Mouse (Mus musculus): ENCODE results near the gene Kng1. TPM values are rescaled to one million over a fixed set of nuclear protein-coding genes. Genes with fewer than 3 reads are reported as not detected.
A peak's percentile ranks its signal among the peaks of the same experiment; 100 is the strongest.

Gene Kng1
- polyA plus RNA-seq, 1 experiment from 2014 or later: 0.17 TPM

DNA sequence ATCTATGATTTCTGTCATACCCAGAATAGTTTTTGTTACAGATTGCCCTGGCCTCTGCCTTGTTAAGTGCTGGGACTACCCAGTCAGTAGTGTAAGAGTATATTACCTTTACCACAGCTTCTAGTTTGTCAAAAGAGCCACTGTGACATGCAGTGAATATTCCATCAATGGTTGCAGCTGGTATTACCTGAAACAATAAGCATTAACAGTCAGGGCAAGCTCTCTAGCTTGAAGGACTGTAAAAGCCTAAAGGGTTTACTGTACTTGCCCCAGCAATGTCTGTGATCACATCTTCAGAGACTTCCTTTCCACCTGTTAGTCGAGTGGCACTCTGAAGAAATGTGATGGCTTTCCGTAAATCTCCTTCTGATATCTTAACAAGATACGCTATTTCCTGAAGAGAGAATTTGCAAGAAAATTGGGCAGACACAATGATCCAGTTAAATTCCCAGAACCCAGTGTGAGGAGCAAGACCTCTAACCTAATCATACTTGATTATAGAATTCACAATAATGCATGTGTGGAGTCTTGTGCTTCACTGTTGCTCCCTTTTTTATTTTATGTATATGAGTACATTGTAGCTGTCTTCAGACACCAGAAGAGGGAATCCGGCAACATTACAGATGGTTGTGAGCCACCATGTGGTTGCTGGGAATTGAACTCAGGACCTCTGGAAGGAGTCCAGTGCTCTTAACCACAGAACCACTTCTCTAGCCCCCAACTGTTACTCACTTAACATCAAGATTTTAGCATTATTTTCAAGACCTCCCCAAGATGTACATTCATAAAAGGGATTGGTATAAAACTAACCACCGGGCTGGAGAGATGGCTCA is 56.9 kb downstream of the Kng1 start:
- WGBS: 58% methylated on average over 5 of the region's 5 CpGs
- no peak overlapping the region for H3K27ac ChIP-seq (replicated peaks; ENCODE audit: low read depth, low read length)
- DNase-seq (ENCODE audit: low spot score): no peak
- no peaks in the 10 kb centered on the region for H3K27me3 ChIP-seq (replicated peaks; ENCODE audit: control insufficient read depth, insufficient read depth, low read length)
- H3K4me3 ChIP-seq (ENCODE audit: low read depth, low read length): no peak overlapping the region
- H3K4me2 ChIP-seq (ENCODE audit: low read depth, low read length): no peak overlapping the region
- H3K4me1 ChIP-seq (ENCODE audit: control insufficient read depth, insufficient read depth, low read length): no peaks in the 10 kb centered on the region
- 0 out of 2 replicates have a peak, but pooled peaks have one; percentile 15 for ATAC-seq (ENCODE audit: low read depth)
- H3K36me3 ChIP-seq (ENCODE audit: control insufficient read depth, insufficient read depth, low read length): peaks cover 82% of the 10 kb centered on the region
- H3K9ac ChIP-seq (ENCODE audit: low read depth, low read length): no peak overlapping the region
- H3K9me3 ChIP-seq (ENCODE audit: control insufficient read depth, low read length): no peaks in the 10 kb centered on the region

DNA sequence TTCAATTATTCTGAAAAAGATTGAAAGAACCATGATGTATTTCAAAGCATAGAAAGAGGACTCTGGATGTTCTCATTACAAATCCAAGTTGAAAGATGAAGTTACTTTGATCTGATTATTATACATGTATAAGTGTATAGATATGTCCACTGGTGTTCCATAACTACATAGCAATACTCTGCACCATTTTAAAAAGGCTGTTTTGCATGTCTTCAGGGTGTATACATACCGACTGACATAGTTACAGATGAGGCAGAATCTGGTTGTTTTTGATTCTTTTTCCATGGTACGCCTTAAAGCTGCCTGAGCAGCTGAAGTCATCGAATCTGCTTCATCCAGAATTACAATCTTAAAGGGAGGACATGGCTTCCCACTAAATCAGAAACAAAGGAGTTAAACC is 57.8 kb downstream of the Kng1 start:
- no peak for ATAC-seq (ENCODE audit: low read depth)
- Histone ChIP-seq H3K36me3 (ENCODE audit: control insufficient read depth, insufficient read depth, low read length) (peaks cover 81% of the 10 kb centered on the region), H3K27ac (replicated peaks; ENCODE audit: low read depth, low read length) (no peak overlapping the region), H3K4me2 (ENCODE audit: low read depth, low read length) (no peak overlapping the region), H3K27me3 (replicated peaks; ENCODE audit: control insufficient read depth, insufficient read depth, low read length) (no peaks in the 10 kb centered on the region), H3K9ac (ENCODE audit: low read depth, low read length) (no peak overlapping the region), H3K4me3 (ENCODE audit: low read depth, low read length) (no peak overlapping the region), H3K4me1 (ENCODE audit: control insufficient read depth, insufficient read depth, low read length) (no peaks in the 10 kb centered on the region), H3K9me3 (ENCODE audit: control insufficient read depth, low read length) (no peaks in the 10 kb centered on the region)
- 76% methylated on average over 3 of the region's 3 CpGs for whole genome bisulfite sequencing
- no peak for DNase-seq (ENCODE audit: low spot score)

GRCm38 (mm10) chr16:23117173-23117572 is 59.5 kb downstream of the Kng1 start:
- no peak overlapping the region for H3K9ac ChIP-seq (ENCODE audit: low read depth, low read length)
- no peaks in the 10 kb centered on the region for H3K9me3 ChIP-seq (ENCODE audit: control insufficient read depth, low read length)
- no peak overlapping the region for H3K27ac ChIP-seq (replicated peaks; ENCODE audit: low read depth, low read length)
- DNase-seq (ENCODE audit: low spot score) (no peak), ATAC-seq (ENCODE audit: low read depth) (no peak)
- 52% methylated on average over 4 of the region's 4 CpGs for WGBS
- H3K4me2 ChIP-seq (ENCODE audit: low read depth, low read length): no peak overlapping the region
- peaks cover 67% of the 10 kb centered on the region for H3K36me3 ChIP-seq (ENCODE audit: control insufficient read depth, insufficient read depth, low read length)
- H3K27me3 ChIP-seq (replicated peaks; ENCODE audit: control insufficient read depth, insufficient read depth, low read length): no peaks in the 10 kb centered on the region
- H3K4me1 ChIP-seq (ENCODE audit: control insufficient read depth, insufficient read depth, low read length): no peaks in the 10 kb centered on the region
- H3K4me3 ChIP-seq (ENCODE audit: low read depth, low read length): no peak overlapping the region

DNA sequence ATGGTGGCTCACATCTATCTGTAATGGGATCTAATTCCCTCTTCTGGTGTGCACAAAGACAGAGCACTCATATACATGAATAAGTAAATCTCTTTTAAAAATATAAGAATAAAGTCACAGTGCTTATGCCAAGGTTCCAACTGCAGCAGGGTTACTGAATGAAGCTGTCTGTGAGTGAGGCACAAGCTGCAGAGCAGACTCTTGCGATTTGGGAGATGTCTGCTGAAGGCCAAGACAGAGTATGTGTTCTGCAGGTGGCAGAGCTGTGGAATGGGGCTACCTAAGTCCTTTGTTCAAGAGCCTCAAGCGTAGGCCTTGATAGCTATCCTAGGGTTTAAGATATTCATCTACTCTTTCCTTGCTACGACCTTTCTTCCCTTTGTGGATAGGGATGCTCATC is 64.8 kb downstream of the Kng1 start:
- Histone ChIP-seq H3K27me3 (replicated peaks; ENCODE audit: control insufficient read depth, insufficient read depth, low read length) (no peaks in the 10 kb centered on the region), H3K36me3 (ENCODE audit: control insufficient read depth, insufficient read depth, low read length) (peaks cover 40% of the 10 kb centered on the region), H3K9me3 (ENCODE audit: control insufficient read depth, low read length) (no peaks in the 10 kb centered on the region), H3K9ac (ENCODE audit: low read depth, low read length) (no peak overlapping the region), H3K27ac (replicated peaks; ENCODE audit: low read depth, low read length) (no peak overlapping the region), H3K4me1 (ENCODE audit: control insufficient read depth, insufficient read depth, low read length) (peaks cover 5% of the 10 kb centered on the region; the same call in 1 of the 2 replicates), H3K4me3 (ENCODE audit: low read depth, low read length) (no peak overlapping the region), H3K4me2 (ENCODE audit: low read depth, low read length) (no peak overlapping the region)
- WGBS: 95% methylated on average over 3 of the region's 3 CpGs
- no peak for ATAC-seq (ENCODE audit: low read depth)
- no peak for DNase-seq (ENCODE audit: low spot score)

DNA sequence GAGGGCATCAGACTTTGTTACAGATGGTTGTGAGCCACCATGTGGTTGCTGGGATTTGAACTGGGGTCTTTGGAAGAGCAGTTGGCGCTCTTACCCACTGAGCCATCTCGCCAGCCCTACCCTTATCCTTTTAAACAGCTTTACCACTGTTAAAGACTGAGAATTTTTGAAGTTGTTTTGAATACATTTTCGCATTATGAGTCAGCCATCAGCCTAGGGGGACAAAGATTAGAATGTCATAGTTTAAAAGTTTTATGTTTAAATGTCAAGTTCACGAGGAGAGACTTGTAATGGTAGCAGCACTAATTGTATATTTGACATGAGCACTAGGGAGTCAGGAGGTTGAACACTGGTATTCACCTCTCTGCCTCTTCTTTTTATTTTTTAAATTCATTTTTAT is 65.4 kb downstream of the Kng1 start:
- DNase-seq (ENCODE audit: low spot score) (no peak), ATAC-seq (ENCODE audit: low read depth) (no peak)
- Histone ChIP-seq H3K4me2 (ENCODE audit: low read depth, low read length) (no peak overlapping the region), H3K36me3 (ENCODE audit: control insufficient read depth, insufficient read depth, low read length) (peaks cover 39% of the 10 kb centered on the region), H3K27ac (replicated peaks; ENCODE audit: low read depth, low read length) (no peak overlapping the region), H3K9me3 (ENCODE audit: control insufficient read depth, low read length) (no peaks in the 10 kb centered on the region), H3K27me3 (replicated peaks; ENCODE audit: control insufficient read depth, insufficient read depth, low read length) (no peaks in the 10 kb centered on the region), H3K9ac (ENCODE audit: low read depth, low read length) (no peak overlapping the region), H3K4me3 (ENCODE audit: low read depth, low read length) (no peak overlapping the region), H3K4me1 (ENCODE audit: control insufficient read depth, insufficient read depth, low read length) (peaks cover 5% of the 10 kb centered on the region; the same call in 1 of the 2 replicates)
- 91% methylated on average over 4 of the region's 4 CpGs for WGBS

- Histone ChIP-seq H3K9me3 (ENCODE audit: control insufficient read depth, low read length) (no peaks in the 10 kb centered on the region), H3K27ac (replicated peaks; ENCODE audit: low read depth, low read length) (no peak overlapping the region), H3K4me3 (ENCODE audit: low read depth, low read length) (no peak overlapping the region), H3K4me2 (ENCODE audit: low read depth, low read length) (no peak overlapping the region), H3K4me1 (ENCODE audit: control insufficient read depth, insufficient read depth, low read length) (peaks cover 11% of the 10 kb centered on the region; the same call in 1 of the 2 replicates), H3K27me3 (replicated peaks; ENCODE audit: control insufficient read depth, insufficient read depth, low read length) (no peaks in the 10 kb centered on the region), H3K9ac (ENCODE audit: low read depth, low read length) (no peak overlapping the region), H3K36me3 (ENCODE audit: control insufficient read depth, insufficient read depth, low read length) (peaks cover 28% of the 10 kb centered on the region)
- DNase-seq (ENCODE audit: low spot score) (no peak), ATAC-seq (ENCODE audit: low read depth) (no peak)
- 89% methylated on average over 4 of the region's 4 CpGs for WGBS
These were observed 66.7 kb downstream of the Kng1 start for GRCm38 (mm10) chr16:23124398-23124797.

GRCm38 (mm10) chr16:23127311-23127672 is 69.6 kb downstream of the Kng1 start:
- H3K9ac ChIP-seq (ENCODE audit: low read depth, low read length): peak overlapping the region; percentile 96
- H3K9me3 ChIP-seq (ENCODE audit: control insufficient read depth, low read length): no peaks in the 10 kb centered on the region
- H3K27ac ChIP-seq (replicated peaks; ENCODE audit: low read depth, low read length): peak overlapping the region; percentile 98
- ATAC-seq (ENCODE audit: low read depth) (0 out of 2 replicates have a peak, but pooled peaks have one; percentile 4), DNase-seq (ENCODE audit: low spot score) (no peak)
- H3K4me3 ChIP-seq (ENCODE audit: low read depth, low read length): peak overlapping the region; percentile 83
- peaks cover 14% of the 10 kb centered on the region for H3K36me3 ChIP-seq (ENCODE audit: control insufficient read depth, insufficient read depth, low read length)
- H3K4me2 ChIP-seq (ENCODE audit: low read depth, low read length): peak overlapping the region; percentile 87
- no peaks in the 10 kb centered on the region for H3K27me3 ChIP-seq (replicated peaks; ENCODE audit: control insufficient read depth, insufficient read depth, low read length)
- WGBS: 1% methylated on average over 4 of the region's 4 CpGs
- peaks cover 11% of the 10 kb centered on the region; the same call in 1 of the 2 replicates for H3K4me1 ChIP-seq (ENCODE audit: control insufficient read depth, insufficient read depth, low read length)

- peak; percentile 94 for ATAC-seq (ENCODE audit: low read depth)
These were observed 70.2 kb downstream of the Kng1 start, which contains the start of gene Rfc4 for GRCm38 (mm10) chr16:23127673-23128375. Gene Rfc4, minus strand, starts transcription at chr16:23127737.

More at GRCm38 (mm10) chr16:23127673-23128375, 70.2 kb downstream of the Kng1 start, which contains the start of gene Rfc4:
- peak; percentile 94 for DNase-seq (ENCODE audit: low spot score)
- Histone ChIP-seq H3K4me1 (ENCODE audit: control insufficient read depth, insufficient read depth, low read length) (peaks cover 11% of the 10 kb centered on the region; the same call in 1 of the 2 replicates), H3K27me3 (replicated peaks; ENCODE audit: control insufficient read depth, insufficient read depth, low read length) (no peaks in the 10 kb centered on the region), H3K9me3 (ENCODE audit: control insufficient read depth, low read length) (no peaks in the 10 kb centered on the region), H3K27ac (replicated peaks; ENCODE audit: low read depth, low read length) (peak within 1 kb of the TSS; percentile 98), H3K4me2 (ENCODE audit: low read depth, low read length) (peak within 1 kb of the TSS; percentile 87), H3K4me3 (ENCODE audit: low read depth, low read length) (peak within 1 kb of the TSS; percentile 83), H3K36me3 (ENCODE audit: control insufficient read depth, insufficient read depth, low read length) (peaks cover 14% of the 10 kb centered on the region), H3K9ac (ENCODE audit: low read depth, low read length) (peak within 1 kb of the TSS; percentile 96)
- under 1% methylated on average over 50 of the region's 51 CpGs for whole genome bisulfite sequencing
